23 mouse cellular contexts compared by ENCODE assay signal in genomic region chr12:69453544-69453943, GRCm38 (mm10).
"Had no signal": no experiment of that assay in that cellular context is flagged by ENCODE, and none has a peak within 500 bp of the region (broad histone marks: within the 10 kb centered on the region; RNA-seq: fewer than 3 reads in every experiment).

No protein-coding gene starts in this region.

- H3K27ac ChIP-seq: heart, embryonic 10.5 days; hindbrain, embryonic 13.5 days; hindbrain, embryonic 15.5 days; hindbrain, postnatal 0 days; kidney, embryonic 15.5 days; kidney, postnatal 0 days; limb, embryonic 13.5 days; limb, embryonic 15.5 days had no signal

- H3K36me3 ChIP-seq: heart, embryonic 10.5 days; heart, embryonic 12.5 days; hindbrain, embryonic 13.5 days; hindbrain, embryonic 15.5 days; kidney, embryonic 15.5 days; limb, embryonic 13.5 days; limb, embryonic 15.5 days had no signal

- H3K4me2 ChIP-seq: heart, embryonic 12.5 days; hindbrain, embryonic 13.5 days; hindbrain, embryonic 15.5 days; kidney, embryonic 15.5 days; limb, embryonic 13.5 days; limb, embryonic 15.5 days had no signal

- H3K9ac ChIP-seq: heart, embryonic 12.5 days; hindbrain, embryonic 13.5 days; hindbrain, embryonic 15.5 days; kidney, embryonic 15.5 days; limb, embryonic 13.5 days; limb, embryonic 15.5 days had no signal

- H3K27me3 ChIP-seq: heart, embryonic 12.5 days; hindbrain, embryonic 13.5 days; hindbrain, embryonic 15.5 days; kidney, embryonic 15.5 days; limb, embryonic 13.5 days; limb, embryonic 15.5 days had no signal

- H3K4me1 ChIP-seq: heart, embryonic 10.5 days had no signal

- H3K4me3 ChIP-seq: heart, embryonic 10.5 days; heart, embryonic 12.5 days; hindbrain, embryonic 13.5 days; hindbrain, embryonic 15.5 days; kidney, embryonic 15.5 days; limb, embryonic 13.5 days; limb, embryonic 15.5 days had no signal

- ATAC-seq: hindbrain, postnatal 0 days; intestine, embryonic 16.5 days had no signal

- H3K9me3 ChIP-seq: heart, embryonic 10.5 days; heart, embryonic 12.5 days; hindbrain, embryonic 13.5 days; hindbrain, embryonic 15.5 days; kidney, embryonic 15.5 days; limb, embryonic 13.5 days; limb, embryonic 15.5 days had no signal

- DNase-seq: gastrocnemius, postnatal 14 days; gastrocnemius, postnatal 36 days; heart, adult 18-20 months; heart, postnatal 10 days; heart, postnatal 36 days; kidney, adult 11 months; kidney, adult 2 months; kidney, adult 9 months; kidney, postnatal 14 days; kidney, postnatal 36 days; layer of hippocampus, adult 9-11 months; layer of hippocampus, postnatal 36 days; left cerebral cortex, postnatal 4 days had no signal
